Mouse (Mus musculus) gastrocnemius, adult 18-20 months (tissue): ENCODE results near the gene E2f6. TPM values are rescaled to one million over a fixed set of nuclear protein-coding genes. Genes with fewer than 3 reads are reported as not detected.

Experiments
- DNase-seq: peaks from one replicate; pipeline ENCODE4 v3.0.0; 2021; ENCODE audit warnings: low spot score
- long read RNA-seq, 2 experiments: library from polyadenylated mRNA; stranded (forward); transcript quantifications; one replicate each; pipeline ENCODE4 v2.0.0; 2021
- total RNA-seq, 2 experiments: library from RNA; stranded (reverse); gene quantifications; 2 replicates each; pipeline ENCODE4 v1.2.3; 2021

The E2f6 gene
- 100 to 1,000 TPM; 143 to 161 TPM for total RNA-seq
- long read RNA-seq, experiment 1, transcript E2f6-201 (7 exons, 2,418 nt), result minor isoform, 79 of 333 reads
- long read RNA-seq, experiment 1, transcript E2f6-204 (8 exons, 2,362 nt), result major isoform, 219 of 333 reads
- long read RNA-seq, experiment 1, partial matches to known transcripts, result 8 of 333 reads
- long read RNA-seq, experiment 1, other reads (novel, unspliced or antisense), result 24 of 333 reads
- long read RNA-seq, experiment 2, transcript E2f6-201 (7 exons, 2,418 nt), result minor isoform, 38 of 172 reads
- long read RNA-seq, experiment 2, transcript E2f6-204 (8 exons, 2,362 nt), result major isoform, 112 of 172 reads
- long read RNA-seq, experiment 2, partial matches to known transcripts, result 8 of 172 reads
- long read RNA-seq, experiment 2, other reads (novel, unspliced or antisense), result 12 of 172 reads

DNA sequence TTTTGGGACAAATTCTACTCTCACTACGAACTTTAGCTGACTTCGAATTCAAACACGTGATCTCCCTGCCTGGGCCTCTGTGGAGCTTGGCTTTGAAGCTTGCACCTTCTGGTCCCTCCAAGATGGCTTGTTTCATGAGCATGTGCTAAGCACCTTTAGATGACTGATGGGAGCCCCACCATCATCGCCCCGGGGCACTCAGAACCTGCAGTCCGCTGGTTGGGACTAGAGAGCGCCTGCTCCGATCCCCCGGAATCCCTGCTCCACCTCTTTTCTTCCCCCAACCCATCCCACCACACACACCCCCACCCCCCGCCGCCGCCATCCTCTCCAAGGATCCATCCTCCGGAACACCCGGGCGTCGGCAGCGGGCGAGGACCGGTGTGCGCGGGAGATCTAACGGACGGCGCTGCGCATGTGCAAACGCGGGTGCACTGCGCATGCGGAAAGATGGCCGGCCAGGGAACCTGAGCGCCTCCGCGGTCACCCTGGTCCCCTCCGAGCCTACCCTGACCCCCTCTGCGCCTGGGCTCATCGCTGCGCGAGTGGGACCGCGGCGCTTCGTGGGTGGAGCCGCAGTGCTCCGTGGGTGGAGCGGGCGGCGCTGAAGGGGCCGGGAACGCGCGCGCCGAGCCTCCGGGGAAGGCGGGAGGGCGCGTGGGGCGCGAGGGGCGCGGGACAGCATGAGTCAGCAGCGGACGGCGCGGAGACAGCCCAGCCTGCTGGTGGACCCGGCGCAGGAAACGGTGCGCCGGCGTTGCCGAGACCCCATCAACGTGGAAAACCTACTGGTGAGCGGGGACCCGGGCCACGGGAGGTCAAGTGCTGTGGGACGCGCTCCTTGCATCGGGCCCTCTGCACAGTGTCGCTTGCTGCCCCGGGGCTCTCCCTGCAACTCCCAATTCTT lies at the start of gene E2f6:
Gene E2f6 (plus strand): TSS at position 439 of the 907 bp plus-strand sequence.
- DNase-seq, result peak; percentile 81

DNA sequence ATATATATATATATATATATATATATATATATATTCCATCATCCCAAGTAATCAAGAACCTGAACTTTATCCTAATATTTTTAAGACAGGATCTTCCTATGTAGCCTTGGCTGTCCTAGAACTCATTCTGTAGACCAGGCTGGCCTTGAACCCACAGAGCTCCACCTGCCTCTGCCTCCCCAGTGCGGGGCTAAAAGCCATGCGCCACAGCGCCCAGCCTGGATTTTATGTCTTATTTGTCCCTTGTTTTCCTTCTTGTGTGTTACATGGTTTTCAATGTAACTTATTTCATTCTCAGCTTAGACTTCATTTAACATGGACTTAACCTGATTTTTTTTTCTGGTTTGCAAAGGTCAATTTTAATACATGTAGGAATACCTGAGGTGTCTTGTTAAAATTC lies 49.3 kb upstream of the E2f6 start:
- no peak for DNase-seq

DNA sequence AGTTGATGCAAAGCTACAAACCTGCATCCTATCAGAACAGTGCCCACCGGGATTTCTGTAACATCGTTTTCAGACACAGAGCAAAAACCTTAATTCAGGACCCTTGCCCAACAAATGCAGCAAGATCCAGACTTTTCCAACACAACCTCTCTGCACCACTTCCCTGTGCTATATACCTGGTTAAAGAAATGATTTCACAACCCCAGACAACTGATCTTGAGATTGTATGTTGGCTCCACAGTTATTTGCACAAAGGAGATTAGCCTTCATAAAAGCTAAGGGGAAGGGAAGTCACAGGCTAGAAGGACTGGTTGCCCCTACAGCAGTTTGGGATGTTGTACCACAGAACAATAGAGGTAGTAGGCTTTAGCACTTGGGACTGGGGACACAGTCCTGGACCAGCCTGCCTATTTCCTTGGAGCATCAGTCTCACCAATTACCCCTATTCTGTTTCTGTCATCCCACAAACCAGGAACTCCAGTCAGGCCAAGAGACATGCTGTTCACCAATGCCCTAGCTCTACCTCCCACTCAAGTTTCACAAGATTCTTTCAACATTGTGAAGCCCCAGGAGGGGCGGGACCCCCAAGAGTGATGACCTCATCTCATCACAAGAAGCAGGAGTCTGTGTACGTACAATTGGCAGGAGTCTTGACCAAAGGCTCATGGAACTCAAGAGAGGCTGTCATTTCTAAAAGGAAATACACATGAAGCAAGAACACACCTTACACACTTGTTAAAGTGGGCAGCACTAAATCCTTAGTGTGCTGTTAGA lies 46.9 kb upstream of the E2f6 start:
- DNase-seq, result no peak

DNA sequence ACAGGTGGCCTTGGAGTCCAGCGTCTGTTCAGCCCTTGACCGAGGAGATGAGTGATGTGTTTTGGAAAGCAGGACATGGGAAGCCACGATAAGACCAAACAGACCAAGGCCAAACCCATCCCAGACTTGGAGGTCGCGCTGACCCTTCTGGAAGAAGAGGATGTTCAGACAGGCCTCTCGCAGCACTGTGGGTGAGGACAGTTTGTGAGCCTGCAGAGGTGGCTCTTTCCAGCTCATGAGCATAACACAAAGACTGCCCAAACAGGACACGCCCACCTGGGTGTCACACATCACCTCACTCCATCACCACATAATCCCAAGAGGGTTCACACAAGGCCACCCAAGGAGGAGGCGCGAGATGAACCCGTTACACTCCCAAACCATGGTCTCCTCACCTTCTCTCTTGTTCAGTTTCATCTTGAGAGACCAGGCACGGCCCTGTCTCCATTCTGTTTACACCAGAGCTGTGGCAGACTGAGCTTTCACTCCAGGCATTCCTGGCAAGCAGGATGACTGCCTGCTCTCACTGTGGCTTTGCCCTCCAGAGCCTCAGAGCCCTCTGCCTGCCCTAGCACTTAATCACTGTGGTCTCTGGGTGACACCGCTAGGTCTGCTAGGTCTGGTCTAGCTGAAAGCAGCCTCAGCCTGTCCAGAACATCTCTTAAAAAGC lies 45.9 kb upstream of the E2f6 start:
- no peak for DNase-seq

DNA sequence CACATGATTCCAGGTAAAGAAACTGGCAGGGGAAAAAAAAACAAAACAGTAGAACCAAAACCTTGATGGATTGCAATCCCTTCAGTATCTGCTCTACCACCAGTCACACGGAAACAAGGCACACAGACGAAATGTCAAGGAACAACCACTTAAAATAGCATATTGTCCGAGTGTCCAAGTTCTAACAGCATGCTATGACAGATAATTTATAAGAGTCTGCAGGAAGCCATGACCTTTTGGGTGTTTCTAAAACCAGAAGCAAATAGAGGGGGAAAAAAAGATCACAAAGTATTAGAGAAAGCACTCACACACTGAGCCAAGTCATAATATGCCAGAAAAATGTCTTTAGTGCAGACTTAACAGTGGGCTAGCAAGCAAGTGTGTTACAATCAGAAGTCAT lies 42.5 kb upstream of the E2f6 start:
- DNase-seq, result no peak

DNA sequence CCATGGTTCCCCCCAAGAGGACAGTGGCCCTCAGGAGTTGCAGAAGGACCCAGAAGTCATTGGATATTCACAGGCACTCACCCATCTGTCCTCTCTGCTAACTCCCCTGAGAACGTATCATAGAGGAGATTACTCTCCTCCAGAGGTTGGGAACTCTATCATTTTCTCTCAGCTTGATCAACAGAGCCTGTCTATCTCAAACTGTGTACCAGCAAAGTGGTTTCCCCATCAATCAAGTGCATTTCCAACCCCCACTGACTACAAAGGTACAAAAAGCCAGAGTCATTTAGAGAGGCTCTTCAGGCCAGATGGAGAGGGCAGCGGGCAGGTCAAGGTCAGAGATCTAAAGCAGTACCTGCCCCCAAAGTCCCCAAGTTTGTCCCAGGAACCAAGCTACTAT lies 42.1 kb upstream of the E2f6 start:
- DNase-seq, result no peak

DNA sequence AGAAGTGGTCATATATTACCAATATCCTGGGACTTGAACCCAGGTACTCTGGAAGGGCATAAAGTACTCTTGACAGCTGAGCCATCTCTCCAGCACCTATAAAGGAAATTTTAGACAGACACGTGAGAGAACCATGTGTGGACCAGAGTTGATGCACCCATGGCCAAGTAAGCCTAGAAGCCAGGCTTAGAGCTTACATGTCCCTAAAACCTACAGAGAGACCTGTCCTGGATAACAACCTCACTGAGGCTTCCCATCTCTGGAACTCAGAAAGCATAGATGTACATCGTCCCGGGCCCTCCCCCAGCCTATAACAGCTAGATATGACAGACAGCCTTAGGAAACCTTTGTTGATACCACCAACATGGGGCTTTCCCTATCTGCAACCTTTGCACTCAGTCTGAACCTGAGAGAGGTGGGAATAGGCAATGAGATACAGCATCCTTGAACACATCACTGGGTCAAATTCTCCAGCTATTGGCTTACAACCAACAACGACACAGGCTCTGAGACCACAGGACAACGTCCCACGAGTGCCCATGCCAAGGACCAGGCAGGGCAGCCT lies 41.1 kb upstream of the E2f6 start:
- DNase-seq, result no peak

DNA sequence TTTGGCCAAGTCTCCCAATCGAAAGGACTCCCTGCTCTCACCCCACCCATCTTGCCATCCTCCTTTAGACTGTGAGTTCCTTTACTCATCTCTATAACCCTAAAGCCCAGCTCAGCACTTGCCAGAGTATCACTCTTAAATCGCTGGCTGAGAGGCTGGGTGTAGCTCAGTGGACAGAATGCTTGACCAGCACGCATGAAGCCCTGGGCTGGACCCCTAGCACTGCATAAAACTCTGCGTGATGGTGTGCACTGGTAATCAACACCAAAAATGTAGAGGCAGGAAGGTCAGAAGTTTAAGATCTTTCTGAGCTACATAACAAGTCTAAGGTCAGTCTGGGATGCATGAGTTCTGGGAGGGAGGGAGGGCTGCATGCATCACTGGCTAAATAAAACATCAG lies 36.2 kb upstream of the E2f6 start:
- DNase-seq, result no peak

DNA sequence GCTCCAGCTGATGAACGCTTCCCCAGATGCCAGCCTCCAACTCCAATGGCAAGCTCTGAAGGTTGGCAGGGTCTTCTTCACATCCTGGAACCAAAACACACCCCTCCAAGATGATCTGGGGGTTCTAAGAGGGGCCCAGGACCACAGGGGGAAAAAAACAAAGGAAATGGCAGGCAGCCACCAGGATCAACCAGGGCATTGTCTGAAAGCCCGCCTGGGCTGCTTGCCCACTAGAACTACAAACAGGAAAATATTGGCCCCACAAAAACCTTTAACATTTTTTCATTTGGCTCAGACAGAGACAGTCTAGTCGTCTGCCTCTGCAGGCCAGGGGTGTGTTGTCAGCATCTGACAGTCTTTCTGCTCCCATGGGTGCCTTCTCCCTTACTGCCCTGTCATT lies 35.4 kb upstream of the E2f6 start:
- no peak for DNase-seq

DNA sequence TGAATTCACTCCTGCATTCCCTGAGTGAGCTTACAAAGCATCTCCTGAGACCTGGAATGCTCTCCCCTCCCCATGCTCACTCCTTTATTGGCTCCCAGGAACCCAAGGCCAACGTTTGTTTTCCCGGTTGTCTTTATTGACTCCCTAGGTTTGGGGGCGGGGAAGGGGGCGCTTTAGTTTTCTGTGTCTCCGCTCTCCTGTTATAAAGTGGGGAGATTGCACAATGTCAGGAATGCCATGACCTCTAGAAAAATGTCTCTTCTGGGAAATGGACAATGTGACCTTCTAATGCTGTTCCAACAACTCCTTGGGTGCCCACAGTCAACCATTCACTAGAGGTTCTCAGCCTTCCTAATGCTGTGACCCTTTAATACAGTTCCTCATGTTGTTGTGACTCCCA lies 32.2 kb upstream of the E2f6 start:
- no peak for DNase-seq

DNA sequence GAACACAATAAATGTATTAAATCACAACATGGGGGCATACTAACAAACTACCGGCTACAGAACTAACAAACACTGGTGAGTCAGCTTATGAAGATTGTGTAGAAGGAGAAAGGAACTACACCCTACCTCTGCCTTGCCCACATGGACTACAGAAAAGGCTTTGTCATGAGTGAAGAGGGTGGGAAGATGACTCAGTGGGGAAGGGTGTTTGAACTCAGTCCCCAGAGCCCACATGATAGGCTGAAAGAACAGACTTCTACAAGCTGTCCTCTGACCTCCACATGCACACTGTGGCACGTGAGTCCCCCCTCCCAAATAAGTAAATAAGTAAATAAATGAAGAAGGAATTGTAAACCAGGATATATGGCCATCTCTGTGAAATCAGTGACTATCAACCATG lies 31.6 kb upstream of the E2f6 start:
- no peak for DNase-seq

DNA sequence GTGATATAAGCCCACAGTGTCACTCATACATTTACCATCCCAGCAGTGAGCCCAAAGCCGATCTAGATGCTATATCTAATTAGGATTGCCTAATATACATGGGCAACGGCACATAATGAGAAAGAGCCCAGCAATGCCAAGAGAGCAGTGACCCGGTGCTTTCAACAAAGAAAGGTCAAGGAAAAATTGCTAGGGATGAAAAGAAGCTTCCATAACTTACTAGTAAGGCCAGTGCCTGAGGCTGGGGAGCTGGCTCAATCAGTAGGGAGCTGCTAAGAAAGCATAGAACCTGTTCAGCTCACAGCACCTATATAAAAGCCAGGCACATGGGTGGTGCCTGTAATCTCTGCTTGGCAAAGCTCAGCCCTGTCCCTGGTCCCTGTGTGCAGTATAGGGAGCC lies 30.4 kb upstream of the E2f6 start:
- DNase-seq, result no peak

DNA sequence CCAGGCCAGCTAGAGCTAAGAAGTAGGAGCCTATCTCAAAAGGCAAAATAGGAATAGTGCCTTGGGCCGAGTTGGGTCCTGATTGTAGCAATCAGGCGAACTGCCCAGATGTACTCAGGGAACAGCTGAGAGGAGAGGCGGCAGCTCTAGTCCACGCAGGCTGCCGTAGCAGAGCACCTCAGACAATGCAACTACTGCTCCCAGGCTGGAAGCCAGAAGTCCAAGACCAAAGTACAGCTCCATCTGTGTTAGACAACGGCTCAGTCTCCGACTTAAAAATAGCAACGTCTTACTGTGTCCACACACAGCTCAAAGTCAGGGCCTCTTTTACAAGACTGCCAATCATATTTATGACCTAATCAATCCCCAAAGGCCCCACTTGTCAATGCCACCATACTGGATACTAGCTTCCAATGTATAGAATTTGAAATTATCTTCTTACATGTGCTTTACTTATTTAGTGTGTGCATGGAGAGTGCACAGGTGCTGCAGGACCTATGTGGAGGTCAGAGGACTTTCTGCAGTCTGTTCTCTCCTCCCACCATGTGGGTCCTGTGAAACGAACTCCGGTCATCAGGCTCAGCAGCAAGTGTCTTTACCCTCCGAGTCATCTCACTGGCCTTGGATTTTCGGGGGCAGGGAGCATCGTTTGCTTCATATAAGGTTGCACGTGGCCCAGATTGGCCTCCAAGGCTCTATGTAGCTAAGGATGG lies 29.6 kb upstream of the E2f6 start:
- no peak for DNase-seq

DNA sequence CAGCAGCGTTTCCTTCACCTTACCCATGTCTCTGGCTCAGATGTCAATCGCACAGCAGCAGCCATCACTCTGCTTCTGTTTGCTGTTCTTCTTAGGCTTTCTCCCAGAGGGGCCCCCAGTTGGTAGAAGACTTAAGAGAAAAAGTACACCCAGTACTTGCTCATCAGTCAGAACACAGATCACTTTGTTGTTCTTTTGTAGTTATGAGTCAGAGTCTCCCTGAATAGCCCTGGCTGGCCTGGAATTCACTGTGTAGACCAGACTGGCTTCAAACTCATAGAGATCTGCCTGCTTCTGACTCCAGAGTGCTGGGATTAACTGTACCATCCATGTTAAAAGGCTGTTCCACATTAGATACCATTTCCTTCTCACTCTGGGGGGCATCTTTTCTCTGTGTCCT lies 22.2 kb upstream of the E2f6 start:
- no peak for DNase-seq

DNA sequence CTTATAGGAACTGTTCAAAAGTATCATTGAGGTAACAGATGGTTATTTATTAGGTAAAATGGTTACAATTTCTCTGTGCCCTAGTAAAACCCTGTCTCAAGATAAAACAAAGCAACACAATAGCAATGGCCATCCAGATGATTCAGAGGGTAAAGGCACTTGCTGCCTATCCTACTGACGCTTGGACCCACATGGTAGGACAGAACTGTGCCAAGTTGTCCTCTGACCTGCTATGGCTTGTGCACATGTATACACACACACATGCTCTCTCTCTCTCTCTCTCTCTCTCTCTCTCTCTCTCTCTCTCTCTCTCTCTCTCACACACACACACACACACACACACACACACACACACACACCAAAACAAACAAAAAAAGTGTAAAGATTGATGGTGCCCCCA lies 21.6 kb upstream of the E2f6 start:
- no peak for DNase-seq

DNA sequence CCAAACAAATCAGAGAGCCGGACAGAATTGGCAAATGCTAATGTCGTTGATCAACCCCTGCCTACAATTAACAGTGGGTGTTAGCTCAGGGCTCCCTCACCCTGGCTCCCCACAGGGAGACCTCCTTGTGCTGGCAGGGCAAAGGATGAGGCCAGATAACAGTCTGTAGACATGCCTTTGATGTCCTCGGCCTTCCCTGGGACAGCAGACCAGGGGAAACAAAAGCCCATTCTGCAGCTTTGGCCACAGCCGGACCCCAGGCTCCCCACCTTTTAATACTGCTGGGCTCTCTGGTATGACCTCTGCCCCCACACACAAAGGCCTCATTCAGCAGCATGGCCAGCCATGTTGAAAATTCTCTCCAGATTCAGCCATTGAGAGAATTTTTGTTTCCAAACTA lies 21.0 kb upstream of the E2f6 start:
- DNase-seq, result no peak

DNA sequence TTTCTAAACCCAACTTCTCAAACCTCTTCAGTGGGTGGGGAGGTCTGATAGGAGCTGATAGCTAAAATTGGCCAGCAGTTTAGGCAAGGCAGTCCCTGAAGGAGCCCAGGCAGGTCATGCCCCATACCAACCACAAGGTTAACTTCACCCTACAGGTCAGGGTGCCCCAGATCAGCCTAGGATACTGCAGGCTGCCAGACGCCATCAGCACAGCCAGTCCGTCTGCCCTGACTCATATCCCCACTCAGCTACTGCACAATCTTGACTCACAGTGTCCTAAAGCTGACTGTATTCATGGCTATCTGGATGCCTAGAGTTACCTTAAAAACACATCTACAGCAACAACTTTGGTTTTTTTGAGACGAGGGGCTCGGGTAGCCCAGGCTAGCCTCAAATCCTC lies 20.3 kb upstream of the E2f6 start:
- no peak for DNase-seq

DNA sequence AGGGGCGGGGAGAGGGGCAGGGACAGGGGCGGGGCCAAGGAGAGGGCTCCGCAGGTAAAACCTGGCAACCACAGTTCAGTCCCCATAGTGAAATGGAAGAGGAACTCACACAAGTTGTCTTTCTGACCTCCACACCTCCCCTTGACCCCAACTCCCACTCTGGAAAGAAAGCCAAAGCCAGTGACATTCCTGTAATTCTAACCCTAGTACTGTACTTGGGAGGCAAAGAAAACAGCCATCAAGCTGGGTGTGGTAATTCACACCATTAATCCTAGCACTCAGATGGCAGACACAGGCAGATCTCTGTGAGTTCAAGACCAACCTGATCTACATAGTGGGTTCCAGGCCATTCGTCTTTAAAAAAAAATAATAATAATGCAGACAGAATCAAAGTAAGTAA lies 17.4 kb upstream of the E2f6 start:
- DNase-seq, result no peak

DNA sequence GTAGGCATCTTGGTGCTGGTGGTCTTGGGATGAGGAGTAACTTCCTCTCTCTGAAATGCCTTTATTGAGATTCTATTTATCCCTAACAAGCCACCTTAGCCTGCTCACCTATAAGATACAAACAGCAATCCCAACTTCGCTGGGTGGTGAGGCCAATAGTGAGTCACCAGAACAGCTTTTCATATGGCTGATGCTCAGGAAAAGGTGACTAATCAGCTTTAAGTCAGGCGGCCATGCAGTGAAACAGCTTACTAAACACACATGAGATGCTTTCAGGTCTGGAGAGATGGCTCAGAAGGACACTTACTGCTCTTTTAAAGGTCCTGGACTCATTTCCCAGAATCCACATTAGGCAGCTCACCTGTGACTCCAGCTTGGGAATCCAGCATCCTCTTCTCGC lies 15.0 kb upstream of the E2f6 start:
- DNase-seq, result no peak

DNA sequence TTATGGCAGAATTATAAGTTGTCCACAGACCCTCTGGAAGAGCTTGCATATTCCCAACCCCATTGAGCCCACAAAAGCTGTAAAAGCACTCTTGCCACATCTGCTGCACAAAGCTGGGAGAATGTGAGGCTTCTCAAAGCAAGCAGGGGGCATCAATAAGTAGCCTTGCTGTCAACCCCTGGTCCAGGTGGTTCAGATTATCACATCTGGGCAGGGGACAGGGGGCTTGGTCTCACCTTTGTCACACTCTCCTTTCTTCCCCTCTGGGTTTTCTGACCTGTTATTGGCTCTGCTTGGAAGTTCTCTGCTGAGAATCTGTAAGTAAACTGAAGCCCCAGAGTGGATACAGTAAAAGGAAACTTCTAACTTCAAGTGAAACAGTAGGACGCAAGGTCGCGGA lies 11.9 kb upstream of the E2f6 start:
- DNase-seq, result no peak

DNA sequence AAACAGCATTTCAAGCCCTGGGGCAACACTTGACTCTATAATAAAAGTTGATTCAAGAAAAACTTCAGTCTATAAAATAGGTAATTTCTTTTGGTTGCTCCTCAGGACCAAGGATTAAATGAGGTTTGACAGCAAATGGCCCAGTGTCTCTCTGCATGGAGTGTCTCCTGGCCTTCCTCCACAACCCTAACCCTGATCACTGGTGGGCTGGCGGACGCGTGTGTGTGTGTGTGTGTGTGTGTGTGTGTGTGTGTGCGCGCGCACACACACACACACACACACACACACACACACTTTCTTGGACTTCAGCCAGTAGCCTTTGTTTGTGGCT lies 10.9 kb upstream of the E2f6 start:
- no peak for DNase-seq
